Mouse (Mus musculus): ENCODE data around the gene Fam49a. TPM values are rescaled to one million over a fixed set of nuclear protein-coding genes. Genes with fewer than 3 reads are reported as not detected.

The Fam49a gene
- polyA plus RNA-seq, 1 experiment, result 6.2 TPM

- WGBS, result 70% methylated on average over 4 of the region's 4 CpGs
- TF ChIP-seq CTCF (IDR thresholded peaks at IDR 0.05; ENCODE audit: control insufficient read depth, insufficient read depth, low read length) (no peak), POLR2A (IDR thresholded peaks at IDR 0.05; ENCODE audit: borderline replicate concordance, control insufficient read depth, low read depth, low read length) (no peak)
These were observed 7.8 kb upstream of the Fam49a start for GRCm38 (mm10) chr12:12254139-12254538.

DNA sequence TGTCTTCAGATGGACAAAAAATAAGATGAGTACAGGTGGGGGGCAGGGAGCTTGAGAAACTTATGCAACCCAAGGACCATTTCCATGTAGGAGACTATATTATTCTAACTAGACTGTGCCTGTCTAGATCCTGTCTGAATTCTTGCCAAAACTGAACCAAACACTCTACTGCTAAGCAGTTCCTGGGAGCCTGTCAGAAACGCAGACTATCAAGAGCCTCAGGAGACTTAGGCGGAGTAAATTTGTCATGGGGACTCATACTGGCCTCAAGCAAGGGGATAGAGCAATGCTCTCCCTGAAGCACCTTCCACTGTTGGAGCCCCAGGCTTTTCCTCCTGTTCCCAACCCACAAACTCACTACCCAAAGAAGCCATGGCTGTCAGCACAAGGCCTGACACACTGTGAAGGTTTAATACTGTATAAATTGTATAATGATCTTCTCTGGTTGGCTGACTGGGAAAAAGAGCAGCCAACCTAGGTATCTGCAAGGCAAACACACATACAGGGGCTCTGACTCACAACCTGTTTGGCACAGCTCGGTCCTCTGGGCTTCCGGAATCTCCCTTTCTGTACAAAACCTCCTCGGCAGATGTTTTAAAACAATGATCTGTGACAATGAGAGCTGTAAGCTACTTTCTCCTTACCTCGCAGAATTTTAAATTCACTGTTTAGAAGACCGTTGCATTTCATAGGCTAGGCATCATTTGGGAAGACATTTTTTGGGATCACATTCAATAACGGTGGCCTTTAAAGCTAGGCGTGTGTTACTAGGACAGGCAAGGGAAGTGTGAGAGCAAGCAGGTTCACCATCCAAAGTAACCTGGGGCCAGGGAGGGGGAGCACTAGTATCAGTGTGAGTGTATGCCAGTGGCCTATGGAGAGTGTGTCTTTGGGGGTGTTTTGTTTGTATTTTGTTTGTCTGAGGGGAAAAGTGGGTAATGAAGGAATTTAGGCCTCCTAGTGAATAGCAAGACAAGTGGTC lies 669 bp upstream of the Fam49a start:
- H3K4me1 ChIP-seq (ENCODE audit: control insufficient read depth, insufficient read depth, low read length), result peaks cover 1% of the 10 kb centered on the region
- TF ChIP-seq CTCF (IDR thresholded peaks at IDR 0.05; ENCODE audit: control insufficient read depth, insufficient read depth, low read length), result no peak
- TF ChIP-seq POLR2A (IDR thresholded peaks at IDR 0.05; ENCODE audit: borderline replicate concordance, control insufficient read depth, low read depth, low read length), result no peak
- H3K4me3 ChIP-seq (replicated peaks; ENCODE audit: control insufficient read depth, low read depth, low read length), result no peak overlapping the region
- WGBS, result 80% methylated on average over 9 of the region's 9 CpGs
- H3K27ac ChIP-seq (ENCODE audit: control insufficient read depth, insufficient read depth, low read depth, low read length, poor library complexity), result no peak overlapping the region

More at GRCm38 (mm10) chr12:12254139-12254538, 7.8 kb upstream of the Fam49a start:
- Histone ChIP-seq H3K4me3 (replicated peaks; ENCODE audit: control insufficient read depth, low read depth, low read length) (no peak overlapping the region), H3K4me1 (ENCODE audit: control insufficient read depth, insufficient read depth, low read length) (no peaks in the 10 kb centered on the region), H3K27ac (ENCODE audit: control insufficient read depth, insufficient read depth, low read depth, low read length, poor library complexity) (no peak overlapping the region)

- no peak for TF ChIP-seq CTCF (IDR thresholded peaks at IDR 0.05; ENCODE audit: control insufficient read depth, insufficient read depth, low read length)
- TF ChIP-seq POLR2A (IDR thresholded peaks at IDR 0.05; ENCODE audit: borderline replicate concordance, control insufficient read depth, low read depth, low read length), result no peak
- H3K4me1 ChIP-seq (ENCODE audit: control insufficient read depth, insufficient read depth, low read length), result peaks cover 1% of the 10 kb centered on the region
- 19% methylated on average over 1 of the region's 1 CpGs for WGBS
- H3K27ac ChIP-seq (ENCODE audit: control insufficient read depth, insufficient read depth, low read depth, low read length, poor library complexity), result no peak overlapping the region
- H3K4me3 ChIP-seq (replicated peaks; ENCODE audit: control insufficient read depth, low read depth, low read length), result peak overlapping the region; percentile 23
These were observed 1.4 kb downstream of the Fam49a start for GRCm38 (mm10) chr12:12263371-12263791.

DNA sequence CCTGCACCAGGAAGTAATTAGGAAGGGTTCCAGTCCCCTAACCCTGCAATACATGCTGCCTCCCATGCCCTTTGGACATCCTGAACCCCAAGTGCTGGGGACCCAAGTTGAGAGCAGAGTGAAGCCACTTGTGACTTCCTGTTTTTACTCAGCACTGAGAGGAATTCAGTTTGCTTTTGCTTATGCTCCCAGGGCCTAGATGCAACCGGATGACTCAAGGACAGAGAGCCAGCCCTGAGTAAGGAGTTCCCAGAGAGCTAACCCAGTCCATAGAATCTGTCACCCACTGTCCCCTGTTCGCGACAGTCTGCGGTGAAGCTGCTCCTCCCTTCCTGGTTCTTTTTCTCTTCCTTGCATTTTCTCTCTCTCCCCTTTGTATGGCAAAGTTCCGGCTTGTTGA lies 2.2 kb downstream of the Fam49a start:
- 35% methylated on average over 5 of the region's 5 CpGs for WGBS
- H3K4me3 ChIP-seq (replicated peaks; ENCODE audit: control insufficient read depth, low read depth, low read length), result no peak overlapping the region
- no peak for TF ChIP-seq POLR2A (IDR thresholded peaks at IDR 0.05; ENCODE audit: borderline replicate concordance, control insufficient read depth, low read depth, low read length)
- TF ChIP-seq CTCF (IDR thresholded peaks at IDR 0.05; ENCODE audit: control insufficient read depth, insufficient read depth, low read length), result no peak
- H3K4me1 ChIP-seq (ENCODE audit: control insufficient read depth, insufficient read depth, low read length), result peaks cover 1% of the 10 kb centered on the region
- H3K27ac ChIP-seq (ENCODE audit: control insufficient read depth, insufficient read depth, low read depth, low read length, poor library complexity), result no peak overlapping the region

DNA sequence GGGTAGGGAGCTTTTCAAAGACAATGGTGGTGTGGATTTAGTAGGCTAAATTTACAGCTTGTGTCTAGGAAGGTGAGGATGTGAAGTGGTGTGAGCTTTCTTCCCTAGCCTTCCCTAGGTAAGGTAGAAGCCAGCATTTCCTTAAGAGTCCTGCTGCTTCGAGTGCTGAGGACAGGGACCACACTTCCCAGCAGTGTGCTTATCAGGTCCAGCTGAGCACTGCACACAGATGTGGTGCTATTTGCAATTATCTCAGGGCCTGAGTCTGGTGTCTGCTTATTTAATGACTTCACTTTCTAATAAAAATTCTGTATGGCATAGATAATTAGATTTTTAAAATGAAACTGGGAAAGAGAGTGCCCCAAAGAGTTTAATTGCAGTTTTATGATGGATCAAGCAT lies 4.6 kb downstream of the Fam49a start:
- Histone ChIP-seq H3K4me3 (replicated peaks; ENCODE audit: control insufficient read depth, low read depth, low read length) (no peak overlapping the region), H3K4me1 (ENCODE audit: control insufficient read depth, insufficient read depth, low read length) (peaks cover 3% of the 10 kb centered on the region), H3K27ac (ENCODE audit: control insufficient read depth, insufficient read depth, low read depth, low read length, poor library complexity) (no peak overlapping the region)
- TF ChIP-seq CTCF (IDR thresholded peaks at IDR 0.05; ENCODE audit: control insufficient read depth, insufficient read depth, low read length), result no peak
- TF ChIP-seq POLR2A (IDR thresholded peaks at IDR 0.05; ENCODE audit: borderline replicate concordance, control insufficient read depth, low read depth, low read length), result no peak
- WGBS, result 67% methylated on average over 1 of the region's 1 CpGs

DNA sequence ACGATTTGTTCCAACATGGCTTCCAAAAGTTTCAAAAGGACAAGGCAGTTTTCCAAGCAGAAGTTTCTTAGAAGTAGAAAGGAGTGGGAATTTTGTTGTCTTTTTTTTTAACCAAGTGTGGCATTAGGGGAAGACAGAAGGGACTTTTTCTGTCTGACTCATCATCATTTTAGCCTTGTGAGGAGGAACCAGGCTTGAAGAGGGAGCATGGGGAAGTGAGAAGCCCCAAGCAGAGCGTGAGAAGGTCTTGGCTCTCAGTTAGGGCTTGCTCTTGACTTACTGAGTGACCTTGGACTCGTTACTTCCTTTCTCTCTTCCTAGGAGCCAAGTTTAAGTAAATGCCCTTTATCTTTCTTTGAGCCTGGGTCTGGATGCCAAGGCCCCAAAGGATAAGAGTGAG lies 8.6 kb downstream of the Fam49a start:
- Histone ChIP-seq H3K4me1 (ENCODE audit: control insufficient read depth, insufficient read depth, low read length) (peaks cover 1% of the 10 kb centered on the region), H3K4me3 (replicated peaks; ENCODE audit: control insufficient read depth, low read depth, low read length) (no peak overlapping the region), H3K27ac (ENCODE audit: control insufficient read depth, insufficient read depth, low read depth, low read length, poor library complexity) (no peak overlapping the region)
- TF ChIP-seq CTCF (IDR thresholded peaks at IDR 0.05; ENCODE audit: control insufficient read depth, insufficient read depth, low read length), result no peak
- 33% methylated on average over 3 of the region's 3 CpGs for WGBS

- Histone ChIP-seq H3K27ac (ENCODE audit: control insufficient read depth, insufficient read depth, low read depth, low read length, poor library complexity) (no peak overlapping the region), H3K4me3 (replicated peaks; ENCODE audit: control insufficient read depth, low read depth, low read length) (no peak overlapping the region), H3K4me1 (ENCODE audit: control insufficient read depth, insufficient read depth, low read length) (peaks cover 1% of the 10 kb centered on the region)
- 66% methylated on average over 6 of the region's 6 CpGs for WGBS
- TF ChIP-seq CTCF (IDR thresholded peaks at IDR 0.05; ENCODE audit: control insufficient read depth, insufficient read depth, low read length) (no peak), POLR2A (IDR thresholded peaks at IDR 0.05; ENCODE audit: borderline replicate concordance, control insufficient read depth, low read depth, low read length) (no peak)
These were observed 12.2 kb downstream of the Fam49a start for GRCm38 (mm10) chr12:12274115-12274514.

GRCm38 (mm10) chr12:12275124-12275779 lies 13.3 kb downstream of the Fam49a start:
- no peak overlapping the region for H3K27ac ChIP-seq (ENCODE audit: control insufficient read depth, insufficient read depth, low read depth, low read length, poor library complexity)
- 57% methylated on average over 4 of the region's 4 CpGs for WGBS
- H3K4me1 ChIP-seq (ENCODE audit: control insufficient read depth, insufficient read depth, low read length), result peaks cover 1% of the 10 kb centered on the region
- H3K4me3 ChIP-seq (replicated peaks; ENCODE audit: control insufficient read depth, low read depth, low read length), result no peak overlapping the region
- TF ChIP-seq CTCF (IDR thresholded peaks at IDR 0.05; ENCODE audit: control insufficient read depth, insufficient read depth, low read length) (no peak), POLR2A (IDR thresholded peaks at IDR 0.05; ENCODE audit: borderline replicate concordance, control insufficient read depth, low read depth, low read length) (no peak)
